Mouse (Mus musculus) olfactory bulb, adult 2 months (tissue): ENCODE measurements at regions not wholly inside any gene's neighbourhood (a gene's known extent, or its start where the extent isn't known, plus 50 kb on each side); places are given as distances from the start of the nearest gene placed in this dataset.

Experiments
- CTCF ChIP-seq: fragments of 200-500 bp; IDR thresholded peaks from 2 replicates; pipeline ENCODE4 v1.5.1; 2012; ENCODE audit warnings: low read depth, mild to moderate bottlenecking, low read length, moderate library complexity; ENCODE audit not compliant: insufficient read depth
- POLR2A ChIP-seq: fragments of 200-500 bp; IDR thresholded peaks from 2 replicates; pipeline ENCODE4 v1.6.1; 2012; ENCODE audit warnings: mild to moderate bottlenecking, low read depth, low read length, moderate library complexity; ENCODE audit not compliant: insufficient read depth

DNA sequence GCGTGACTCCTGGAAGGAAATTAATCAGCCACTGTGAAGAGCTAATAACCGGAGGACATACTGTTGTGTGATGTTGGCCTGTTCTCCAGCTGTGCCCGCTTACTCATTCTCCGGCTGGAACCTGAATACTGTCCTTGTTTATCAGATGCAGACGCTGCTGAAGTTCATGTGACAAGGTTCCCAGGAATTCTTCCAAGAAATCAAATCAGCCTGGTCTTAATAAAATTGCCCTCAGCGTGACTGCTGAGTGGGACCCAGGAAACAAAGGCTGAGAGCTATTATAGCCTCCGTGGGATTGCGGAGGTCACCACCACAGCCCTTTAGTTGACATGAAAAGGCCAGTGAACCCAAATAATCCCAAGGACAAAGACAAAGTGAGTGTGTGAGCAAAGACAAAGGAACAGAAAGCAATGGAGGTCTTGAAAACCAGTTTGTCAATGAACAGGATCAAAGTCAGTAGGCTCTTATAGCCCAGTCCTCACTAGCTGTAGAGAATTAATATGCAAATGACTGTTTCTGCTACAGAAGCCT is 460.9 kb upstream of the Intu start:
- TF ChIP-seq POLR2A (no peak), CTCF (no peak)
